Mouse (Mus musculus) G1E (cell line): ENCODE measurements around the gene Ccdc62.

ENCODE experiments used
- CTCF ChIP-seq: IDR thresholded peaks from 2 replicates; pipeline ENCODE4 v1.5.1; 2012; ENCODE audit warnings: low read depth, low read length, inconsistent platforms, mixed read lengths
- GATA1 ChIP-seq: IDR thresholded peaks from 2 replicates; pipeline ENCODE4 v1.6.1; 2012; ENCODE audit warnings: borderline replicate concordance, low read length, inconsistent platforms, mixed read lengths
- TAL1 ChIP-seq: conservative IDR thresholded peaks from 2 replicates; pipeline ENCODE4 v1.6.1; 2012; ENCODE audit warnings: low read depth, low read length, inconsistent platforms, mixed read lengths

DNA sequence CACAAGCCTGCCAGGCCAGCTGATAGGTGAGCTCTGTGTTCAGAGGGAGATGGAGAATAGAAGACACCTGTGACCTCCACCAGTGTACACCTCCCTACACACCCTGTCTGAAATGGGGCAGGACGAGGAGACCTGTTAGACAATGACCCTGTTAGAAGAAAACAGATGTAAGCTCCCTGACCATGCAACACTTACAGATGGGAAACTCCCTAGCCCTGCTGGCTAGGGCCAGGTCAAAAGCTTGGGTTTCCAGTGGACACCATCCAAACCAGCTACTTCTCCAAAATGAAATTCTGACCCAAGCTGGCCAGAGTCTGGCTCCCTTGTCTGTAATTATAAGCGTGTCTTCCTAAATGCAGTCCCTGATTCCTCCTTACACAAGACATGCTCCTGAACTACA is 85.2 kb downstream of the Ccdc62 start:
- TF ChIP-seq GATA1 (no peak), CTCF (no peak), TAL1 (no peak)
